Mouse (Mus musculus): ENCODE measurements at regions not wholly inside any gene's neighbourhood (a gene's known extent, or its start where the extent isn't known, plus 50 kb on each side); places are given as distances from the start of the nearest gene placed in this dataset.

GRCm38 (mm10) chr8:23504704-23505103, 1093.5 kb downstream of the Mrps31 start:
- peak; percentile 66 to 73 for DNase-seq (ENCODE audit: low spot score in 2 of 2)

GRCm38 (mm10) chr8:23505216-23505615, 1094.1 kb downstream of the Mrps31 start:
- DNase-seq (ENCODE audit: low spot score in 2 of 2), result no peak

- DNase-seq (ENCODE audit: low spot score in 2 of 2), result no peak
Measured at GRCm38 (mm10) chr8:23505966-23506365, 1094.8 kb downstream of the Mrps31 start.

- DNase-seq (ENCODE audit: low spot score in 2 of 2), result no peak
Measured at GRCm38 (mm10) chr8:23507661-23508060, 1096.5 kb downstream of the Mrps31 start.

GRCm38 (mm10) chr8:23510076-23510475, 1098.9 kb downstream of the Mrps31 start:
- DNase-seq (ENCODE audit: low spot score in 2 of 2), result no peak

GRCm38 (mm10) chr8:23510561-23510960, 1099.4 kb downstream of the Mrps31 start:
- DNase-seq (ENCODE audit: low spot score in 2 of 2), result no peak

GRCm38 (mm10) chr8:23511264-23511663, 1100.1 kb downstream of the Mrps31 start:
- no peak for DNase-seq (ENCODE audit: low spot score in 2 of 2)

GRCm38 (mm10) chr8:23511792-23512191, 1100.6 kb downstream of the Mrps31 start:
- DNase-seq (ENCODE audit: low spot score in 2 of 2), result no peak

GRCm38 (mm10) chr8:23516469-23516868, 1105.3 kb downstream of the Mrps31 start:
- DNase-seq (ENCODE audit: low spot score in 2 of 2), result no peak

- peak; percentile 58 to 67 for DNase-seq (ENCODE audit: low spot score in 2 of 2)
Measured at GRCm38 (mm10) chr8:23531551-23532142, 1120.5 kb downstream of the Mrps31 start.

- no peak for DNase-seq (ENCODE audit: low spot score in 2 of 2)
Measured at GRCm38 (mm10) chr8:23537681-23538359, 1126.7 kb downstream of the Mrps31 start.

- no peak for DNase-seq (ENCODE audit: low spot score in 2 of 2)
Measured at GRCm38 (mm10) chr8:23553565-23554473, 1142.7 kb downstream of the Mrps31 start.

- DNase-seq (ENCODE audit: low spot score in 2 of 2), result no peak
Measured at GRCm38 (mm10) chr8:23560836-23561235, 1149.7 kb downstream of the Mrps31 start.

GRCm38 (mm10) chr8:23561683-23562385, 1150.7 kb downstream of the Mrps31 start:
- peak in 1 of 2 experiments; percentile 16 for DNase-seq (ENCODE audit: low spot score in 2 of 2)

GRCm38 (mm10) chr8:23562504-23562903, 1151.3 kb downstream of the Mrps31 start:
- DNase-seq (ENCODE audit: low spot score in 2 of 2), result no peak

- DNase-seq (ENCODE audit: low spot score in 2 of 2), result no peak
Measured at GRCm38 (mm10) chr8:23563065-23564020, 1152.2 kb downstream of the Mrps31 start.

GRCm38 (mm10) chr8:23567906-23568305, 1156.7 kb downstream of the Mrps31 start:
- no peak for DNase-seq (ENCODE audit: low spot score in 2 of 2)

- DNase-seq (ENCODE audit: low spot score in 2 of 2), result no peak
Measured at GRCm38 (mm10) chr8:23571338-23571737, 1154.3 kb downstream of the Adam3 start.

GRCm38 (mm10) chr8:23580106-23580505, 1145.5 kb downstream of the Adam3 start:
- DNase-seq (ENCODE audit: low spot score in 2 of 2), result no peak

GRCm38 (mm10) chr8:23580701-23581100, 1145.0 kb downstream of the Adam3 start:
- DNase-seq (ENCODE audit: low spot score in 2 of 2), result no peak
